Mouse (Mus musculus) heart, embryonic 10.5 days (tissue): Measurements from ENCODE around the gene Shc3. TPM values are rescaled to one million over a fixed set of nuclear protein-coding genes. Genes with fewer than 3 reads are reported as not detected.

Source experiments
- DNase-seq: peaks from one replicate; pipeline ENCODE4 v3.0.0-alpha.2; 2017; ENCODE audit warnings: low spot score
- H3K27ac ChIP-seq: fragments of 300-500 bp; sonication (generic); 2 replicates; pipeline ENCODE4 v1.5.1; 2016; ENCODE audit warnings: mild to moderate bottlenecking
- H3K27me3 ChIP-seq: fragments of 300-500 bp; sonication (generic); 2 replicates; pipeline ENCODE4 v1.6.1; 2016; ENCODE audit warnings: mild to moderate bottlenecking; ENCODE audit not compliant: poor library complexity, insufficient read depth, severe bottlenecking
- H3K36me3 ChIP-seq: fragments of 300-500 bp; sonication (generic); 2 replicates; pipeline ENCODE4 v1.6.1; 2016; ENCODE audit warnings: mild to moderate bottlenecking, moderate library complexity
- H3K4me1 ChIP-seq: fragments of 300-500 bp; sonication (generic); 2 replicates; pipeline ENCODE4 v1.6.1; 2016; ENCODE audit warnings: mild to moderate bottlenecking
- H3K4me3 ChIP-seq: fragments of 300-500 bp; sonication (generic); 2 replicates; pipeline ENCODE4 v1.5.1; 2016; ENCODE audit warnings: mild to moderate bottlenecking, moderate library complexity
- H3K9me3 ChIP-seq: fragments of 300-500 bp; sonication (generic); 2 replicates; pipeline ENCODE4 v1.6.1; 2016; ENCODE audit warnings: mild to moderate bottlenecking, moderate library complexity
- WGBS: fragments of 180-500 bp; shearing (Covaris S2); methylation state at CpG from one replicate; pipeline ENCODE4 v1.1.7; 2016; 5-methylcytosine and 5-hydroxymethylcytosine counted together
- polyA plus RNA-seq: library from polyadenylated mRNA; unstranded; fragments of >200 nt; fragmentation: Nextera tagmentation; extraction: Ambion mirVana; gene quantifications from 2 replicates; pipeline ENCODE4 v1.2.1, GENCODE M21; 2016

The Shc3 gene
- polyA plus RNA-seq, 1 experiment from 2014 or later: 0.30 TPM

DNA sequence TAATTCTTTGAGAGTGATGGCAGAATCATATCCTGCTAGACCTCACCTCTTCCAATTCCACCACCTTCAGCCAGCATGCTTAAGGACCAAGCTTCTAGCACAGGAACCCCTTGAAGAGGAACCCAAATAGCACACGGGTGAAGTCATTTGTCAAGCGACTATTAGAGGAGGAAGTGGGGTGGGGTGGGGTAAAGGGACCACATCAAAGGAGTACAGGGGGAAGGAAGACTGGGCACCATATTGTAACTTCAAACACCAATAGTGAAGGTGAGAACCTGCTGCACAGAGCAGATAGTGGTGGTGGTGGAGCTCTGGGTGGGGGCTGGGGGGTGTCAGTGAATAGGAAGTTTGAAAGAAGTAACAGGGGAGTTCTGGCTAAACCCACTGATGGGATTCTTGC lies 28.8 kb upstream of the Shc3 start:
- Histone ChIP-seq H3K36me3 (no peaks in the 10 kb centered on the region), H3K4me3 (no peak overlapping the region), H3K27me3 (peaks cover 28% of the 10 kb centered on the region), H3K27ac (no peak overlapping the region), H3K4me1 (peaks cover 7% of the 10 kb centered on the region), H3K9me3 (no peaks in the 10 kb centered on the region)
- DNase-seq: no peak
- WGBS: 45% methylated on average over 2 of the region's 2 CpGs

DNA sequence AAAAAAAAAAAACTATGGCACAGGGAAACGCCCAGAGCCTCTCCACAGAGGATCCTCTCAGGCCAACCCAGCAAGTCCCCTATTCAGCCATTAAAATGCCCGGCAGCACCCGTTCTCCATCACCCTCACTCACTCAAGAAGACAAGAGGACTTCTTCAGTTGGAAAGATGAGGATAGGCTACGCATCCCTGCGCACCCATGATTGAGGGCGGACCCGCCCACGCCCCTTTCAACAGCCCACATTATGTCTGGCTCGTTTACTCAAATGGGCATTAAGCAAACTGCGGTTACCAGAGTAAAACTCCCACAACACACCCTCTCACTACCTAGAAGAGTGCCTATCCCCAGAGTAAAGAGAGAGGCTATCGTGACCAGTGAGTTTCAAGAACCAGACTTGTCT lies 26.2 kb upstream of the Shc3 start:
- 49% methylated on average over 11 of the region's 11 CpGs for WGBS
- peak overlapping the region; percentile 70 for H3K4me3 ChIP-seq
- no peak for DNase-seq

DNA sequence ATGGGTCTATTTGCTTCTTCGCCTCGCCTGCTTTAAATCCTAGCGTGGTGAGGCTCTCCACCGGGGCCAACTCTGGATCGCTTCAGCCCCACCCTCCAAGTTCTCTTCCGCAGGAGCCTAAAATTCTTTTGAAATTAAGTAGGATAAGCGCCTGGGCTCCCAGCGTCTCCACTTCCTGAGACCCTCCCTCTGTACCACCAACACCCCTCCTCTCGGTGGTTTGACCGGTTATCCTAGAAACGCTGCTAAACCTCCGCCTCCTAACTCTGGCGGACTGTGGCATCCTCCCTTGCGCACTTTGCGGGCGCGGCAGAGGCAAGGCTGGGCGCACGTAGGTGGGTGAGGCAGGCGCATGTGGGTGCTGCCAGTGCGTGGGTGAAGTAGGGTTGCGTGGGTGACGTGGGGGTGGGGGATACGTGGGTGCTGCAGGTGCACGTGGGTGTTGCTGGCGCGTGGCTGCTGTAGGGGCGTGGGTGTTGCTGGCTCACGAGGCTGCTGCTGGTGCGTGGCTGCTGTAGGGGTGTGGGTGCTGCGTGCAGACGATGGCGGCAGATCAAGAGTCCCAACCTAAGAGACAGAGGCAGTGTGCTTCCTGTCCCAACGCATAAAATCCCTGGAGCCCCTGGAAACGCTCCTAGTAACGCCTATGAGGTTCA lies 25.6 kb upstream of the Shc3 start:
- H3K9me3 ChIP-seq: no peaks in the 10 kb centered on the region
- H3K4me1 ChIP-seq: peaks cover 5% of the 10 kb centered on the region
- peak overlapping the region; percentile 70 for H3K4me3 ChIP-seq
- no peaks in the 10 kb centered on the region for H3K36me3 ChIP-seq
- WGBS: 2% methylated on average over 36 of the region's 36 CpGs
- peak overlapping the region; percentile 75 for H3K27ac ChIP-seq
- no peak for DNase-seq
- peaks cover 23% of the 10 kb centered on the region for H3K27me3 ChIP-seq

More for the DNA sequence above, 26.2 kb upstream of the Shc3 start:
- Histone ChIP-seq H3K9me3 (no peaks in the 10 kb centered on the region), H3K27me3 (peaks cover 27% of the 10 kb centered on the region), H3K36me3 (no peaks in the 10 kb centered on the region), H3K4me1 (peaks cover 5% of the 10 kb centered on the region), H3K27ac (no peak overlapping the region)

DNA sequence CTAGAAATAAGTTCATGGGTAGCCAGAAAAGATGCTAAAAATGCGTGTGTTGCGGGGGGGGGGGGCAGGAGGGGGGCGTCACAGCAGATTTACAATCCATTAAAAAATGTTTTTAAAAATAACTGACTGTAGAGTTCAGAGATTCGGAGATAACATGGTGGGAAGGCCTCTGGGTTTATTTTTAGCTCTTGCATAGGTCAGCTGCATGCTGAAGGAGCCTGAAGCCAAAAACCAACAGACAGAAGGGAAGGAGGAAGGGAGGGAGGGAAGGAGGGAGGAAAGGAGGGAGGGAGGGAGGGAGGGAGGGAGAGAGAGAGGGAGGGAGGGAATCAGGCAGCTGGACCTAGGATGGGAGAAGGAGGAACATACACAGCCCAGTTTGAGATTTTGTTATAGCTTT lies 18.8 kb upstream of the Shc3 start:
- H3K27ac ChIP-seq: no peak overlapping the region
- DNase-seq: no peak
- no peaks in the 10 kb centered on the region for H3K36me3 ChIP-seq
- 0 out of 2 replicates have a peak, but pooled peaks cover 5% of the 10 kb centered on the region for H3K4me1 ChIP-seq
- WGBS: 34% methylated on average over 4 of the region's 4 CpGs
- H3K9me3 ChIP-seq: no peaks in the 10 kb centered on the region
- H3K4me3 ChIP-seq: no peak overlapping the region
- no peaks in the 10 kb centered on the region for H3K27me3 ChIP-seq

DNA sequence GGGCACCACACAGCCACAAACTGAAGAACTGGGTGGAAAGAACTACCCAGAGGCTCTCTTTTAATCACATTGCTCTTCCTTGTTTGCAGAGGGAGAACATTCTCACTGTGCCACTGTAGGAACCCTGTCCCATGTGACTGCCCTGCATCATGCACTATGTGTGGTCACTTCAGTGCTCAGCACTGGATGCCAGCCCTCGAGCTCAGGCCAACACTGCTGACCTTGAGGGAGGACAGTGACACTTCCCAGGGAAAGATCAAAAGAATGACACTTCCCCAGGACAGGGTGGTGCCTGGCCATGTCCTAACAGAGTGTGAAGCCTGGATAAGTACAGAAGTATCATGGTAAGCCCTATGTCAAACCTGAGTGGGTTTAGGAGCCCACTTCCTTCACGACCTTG lies 13.0 kb upstream of the Shc3 start:
- H3K27me3 ChIP-seq: no peaks in the 10 kb centered on the region
- no peaks in the 10 kb centered on the region for H3K9me3 ChIP-seq
- 37% methylated on average over 2 of the region's 2 CpGs for WGBS
- no peak for DNase-seq
- peaks cover 8% of the 10 kb centered on the region; the same call in 1 of the 2 replicates for H3K4me1 ChIP-seq
- no peak overlapping the region for H3K27ac ChIP-seq
- no peaks in the 10 kb centered on the region for H3K36me3 ChIP-seq
- no peak overlapping the region for H3K4me3 ChIP-seq

DNA sequence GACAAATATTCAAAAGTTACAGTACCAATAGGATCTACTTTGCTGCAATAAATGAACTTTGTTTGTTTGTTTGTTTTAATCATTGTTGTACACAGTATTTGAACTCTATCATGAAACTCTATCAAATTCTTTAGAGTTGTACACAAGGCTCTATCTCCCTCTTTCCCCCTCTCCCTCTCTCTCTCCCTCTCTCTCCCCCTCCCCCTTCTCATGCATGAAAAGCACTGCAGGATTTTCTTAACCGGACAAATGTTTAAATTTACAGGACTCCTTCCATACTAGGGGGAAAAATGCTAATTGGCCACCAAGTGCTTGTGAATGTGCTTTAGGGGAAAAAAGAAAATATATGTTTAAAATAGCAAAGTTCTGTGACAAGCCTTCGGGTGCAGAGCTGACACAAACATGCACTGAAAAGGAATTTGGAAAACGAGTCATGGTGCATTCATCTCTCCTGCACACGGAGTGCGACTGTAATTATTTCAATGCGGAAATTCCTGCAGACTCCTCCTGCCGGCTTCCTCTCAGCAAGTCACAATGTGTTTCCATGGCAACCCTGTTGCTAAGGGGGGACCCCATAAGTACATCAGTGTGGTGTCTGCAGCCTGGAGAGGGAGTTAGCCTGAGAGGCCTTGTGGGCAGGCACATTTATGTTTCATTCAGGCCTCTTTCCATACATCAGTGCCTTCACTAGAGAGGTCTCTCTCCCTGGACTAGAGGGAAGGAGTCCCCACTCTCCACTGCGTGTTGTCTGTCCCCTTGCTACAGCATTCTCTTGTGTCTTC lies 11.2 kb upstream of the Shc3 start:
- no peak overlapping the region for H3K4me3 ChIP-seq
- no peak overlapping the region for H3K27ac ChIP-seq
- DNase-seq: no peak
- no peaks in the 10 kb centered on the region for H3K36me3 ChIP-seq
- peaks cover 8% of the 10 kb centered on the region; the same call in 1 of the 2 replicates for H3K4me1 ChIP-seq
- no peaks in the 10 kb centered on the region for H3K9me3 ChIP-seq
- WGBS: 27% methylated on average over 8 of the region's 8 CpGs
- no peaks in the 10 kb centered on the region for H3K27me3 ChIP-seq

DNA sequence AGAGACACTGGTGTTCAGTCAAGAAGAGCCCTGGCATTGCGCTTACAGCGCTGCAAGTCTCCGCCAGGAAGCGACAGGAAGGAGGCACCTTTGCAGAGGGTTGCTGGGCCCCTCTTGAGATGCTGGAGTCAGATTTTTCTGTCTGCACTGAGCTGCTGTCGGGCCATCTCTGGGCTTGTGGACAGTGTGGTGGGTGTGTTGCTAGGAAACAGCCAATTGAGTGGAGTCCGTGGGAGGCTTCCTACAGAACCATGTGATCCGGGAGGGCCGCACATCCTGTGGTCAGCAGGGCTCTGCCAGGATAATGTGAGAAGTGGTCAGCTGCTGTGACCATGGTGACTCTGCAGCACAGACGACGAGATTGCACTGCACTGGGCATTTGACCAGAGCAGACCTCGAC lies 4.6 kb upstream of the Shc3 start:
- DNase-seq: peak; percentile 87
- H3K36me3 ChIP-seq: no peaks in the 10 kb centered on the region
- peak overlapping the region; percentile 52 for H3K27ac ChIP-seq
- H3K9me3 ChIP-seq: no peaks in the 10 kb centered on the region
- peak overlapping the region; percentile 20 for H3K4me3 ChIP-seq
- H3K4me1 ChIP-seq: peaks cover 20% of the 10 kb centered on the region
- H3K27me3 ChIP-seq: peaks cover 24% of the 10 kb centered on the region
- 17% methylated on average over 11 of the region's 11 CpGs for WGBS

DNA sequence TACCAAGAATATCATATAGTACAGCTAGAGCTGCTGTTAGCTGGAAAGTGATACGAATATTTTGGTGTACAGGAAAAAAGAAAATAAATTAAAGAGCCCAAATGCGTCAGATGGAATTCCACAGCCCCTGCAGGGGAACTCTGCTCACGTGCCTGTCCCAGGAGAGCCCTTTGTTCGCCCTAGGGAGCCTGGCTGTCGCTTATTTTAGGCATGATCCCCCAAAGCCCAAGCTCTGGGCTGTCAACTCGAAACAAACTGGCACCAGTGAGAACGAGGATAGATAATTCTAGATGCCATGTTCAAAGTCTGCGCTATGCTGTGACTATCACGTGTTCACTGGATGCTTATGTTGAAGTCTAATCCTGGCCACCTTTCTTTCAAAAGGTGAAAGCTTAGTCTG lies 892 bp upstream of the Shc3 start:
- no peaks in the 10 kb centered on the region for H3K9me3 ChIP-seq
- H3K36me3 ChIP-seq: no peaks in the 10 kb centered on the region
- H3K4me1 ChIP-seq: peaks cover 40% of the 10 kb centered on the region
- H3K4me3 ChIP-seq: peak overlapping the region; percentile 60
- 7% methylated on average over 9 of the region's 9 CpGs for WGBS
- H3K27me3 ChIP-seq: peaks cover 61% of the 10 kb centered on the region
- H3K27ac ChIP-seq: no peak overlapping the region
- no peak for DNase-seq

DNA sequence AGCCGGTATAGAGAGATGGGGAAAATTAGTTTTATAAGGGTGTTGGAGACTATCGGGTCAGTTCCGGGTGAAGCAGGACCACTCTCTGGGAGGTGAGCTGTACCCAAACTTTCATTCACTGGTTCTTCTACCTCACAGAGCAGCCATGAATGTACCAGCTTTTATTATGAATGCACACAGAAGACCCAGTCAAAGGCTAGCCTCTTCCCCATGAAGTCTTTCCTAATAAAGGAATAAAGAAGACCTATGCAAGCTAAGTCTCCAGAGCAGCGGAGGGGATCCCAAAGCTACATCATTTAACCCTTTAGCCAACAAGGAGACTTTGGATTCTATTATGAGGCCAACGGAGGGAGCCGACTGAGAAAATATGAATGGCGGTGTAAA lies 458 bp upstream of the Shc3 start:
- no peaks in the 10 kb centered on the region for H3K36me3 ChIP-seq
- 2% methylated on average over 7 of the region's 7 CpGs for WGBS
- DNase-seq: no peak
- H3K4me3 ChIP-seq: peak overlapping the region; percentile 60
- no peak overlapping the region for H3K27ac ChIP-seq
- peaks cover 66% of the 10 kb centered on the region for H3K27me3 ChIP-seq
- H3K4me1 ChIP-seq: peaks cover 40% of the 10 kb centered on the region
- H3K9me3 ChIP-seq: no peaks in the 10 kb centered on the region

DNA sequence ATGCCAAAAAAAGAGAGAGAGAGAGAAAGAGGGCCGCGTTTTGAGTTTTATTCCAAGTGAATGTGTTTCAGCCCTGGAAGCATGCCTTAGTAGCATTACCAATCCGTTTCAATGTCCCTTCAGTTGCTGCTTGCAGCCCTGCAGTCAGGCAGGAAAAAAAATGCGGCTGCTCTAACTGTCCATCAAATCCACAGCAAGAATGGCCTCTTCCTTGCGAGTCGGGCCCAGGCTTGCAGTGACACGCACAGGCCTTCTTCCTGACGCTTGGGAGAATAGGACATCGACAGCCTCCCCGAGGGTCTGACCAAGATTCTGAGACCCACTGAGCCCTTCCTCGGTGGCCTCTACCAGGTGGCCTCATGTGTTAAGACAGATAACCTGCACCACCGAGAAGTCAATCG lies 718 bp downstream of the Shc3 start:
- no peak overlapping the region for H3K27ac ChIP-seq
- WGBS: under 1% methylated on average over 13 of the region's 13 CpGs
- peaks cover 76% of the 10 kb centered on the region for H3K27me3 ChIP-seq
- H3K9me3 ChIP-seq: no peaks in the 10 kb centered on the region
- no peaks in the 10 kb centered on the region for H3K36me3 ChIP-seq
- DNase-seq: no peak
- H3K4me3 ChIP-seq: peak overlapping the region; percentile 60
- peaks cover 32% of the 10 kb centered on the region for H3K4me1 ChIP-seq

DNA sequence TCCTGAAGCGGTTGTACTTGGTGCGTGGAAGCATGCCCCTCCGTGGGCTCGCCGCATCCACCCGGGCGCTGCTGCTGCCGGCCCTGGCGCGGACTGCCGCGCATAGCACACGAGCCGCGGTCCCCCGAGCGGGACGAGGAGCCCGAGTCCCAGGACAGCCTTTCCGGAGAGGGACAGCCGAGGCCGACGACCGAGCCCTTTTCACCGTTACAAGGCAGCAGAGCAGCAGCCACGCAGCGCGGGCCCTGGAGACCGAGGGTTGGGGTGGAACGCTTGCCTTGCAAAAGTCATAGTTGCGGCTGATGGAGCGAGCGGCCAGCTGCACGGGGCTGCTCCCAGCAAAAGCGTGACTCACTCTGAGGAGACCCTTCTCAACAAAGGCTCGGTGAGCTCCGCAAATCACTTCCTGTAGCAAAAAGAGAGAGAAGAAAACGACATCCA lies 1.8 kb downstream of the Shc3 start:
- peaks cover 80% of the 10 kb centered on the region for H3K27me3 ChIP-seq
- H3K4me1 ChIP-seq: peaks cover 31% of the 10 kb centered on the region
- DNase-seq: no peak
- H3K4me3 ChIP-seq: peak overlapping the region; percentile 65
- WGBS: under 1% methylated on average over 38 of the region's 38 CpGs
- peak overlapping the region; percentile 59; the same call in 1 of the 2 replicates for H3K27ac ChIP-seq
- H3K9me3 ChIP-seq: no peaks in the 10 kb centered on the region
- H3K36me3 ChIP-seq: no peaks in the 10 kb centered on the region

DNA sequence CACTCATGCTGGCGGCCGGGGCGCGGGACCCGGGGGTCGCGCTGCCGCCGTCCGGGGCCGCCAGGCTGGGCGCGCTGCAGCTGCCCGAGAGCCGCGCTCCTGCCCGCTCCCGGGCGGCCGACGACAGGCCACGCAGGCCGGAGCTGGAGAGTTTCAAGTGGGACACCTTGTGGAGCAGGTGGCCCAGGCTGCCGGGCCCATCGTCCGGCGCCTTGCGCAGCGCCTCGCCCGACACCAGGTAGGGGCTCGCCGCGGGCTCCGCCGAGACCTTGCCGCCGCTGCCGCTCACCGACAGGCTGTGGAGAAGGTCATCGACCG lies 2.2 kb downstream of the Shc3 start:
- DNase-seq: no peak
- WGBS: under 1% methylated on average over 42 of the region's 42 CpGs
- peak overlapping the region; percentile 59; the same call in 1 of the 2 replicates for H3K27ac ChIP-seq

DNA sequence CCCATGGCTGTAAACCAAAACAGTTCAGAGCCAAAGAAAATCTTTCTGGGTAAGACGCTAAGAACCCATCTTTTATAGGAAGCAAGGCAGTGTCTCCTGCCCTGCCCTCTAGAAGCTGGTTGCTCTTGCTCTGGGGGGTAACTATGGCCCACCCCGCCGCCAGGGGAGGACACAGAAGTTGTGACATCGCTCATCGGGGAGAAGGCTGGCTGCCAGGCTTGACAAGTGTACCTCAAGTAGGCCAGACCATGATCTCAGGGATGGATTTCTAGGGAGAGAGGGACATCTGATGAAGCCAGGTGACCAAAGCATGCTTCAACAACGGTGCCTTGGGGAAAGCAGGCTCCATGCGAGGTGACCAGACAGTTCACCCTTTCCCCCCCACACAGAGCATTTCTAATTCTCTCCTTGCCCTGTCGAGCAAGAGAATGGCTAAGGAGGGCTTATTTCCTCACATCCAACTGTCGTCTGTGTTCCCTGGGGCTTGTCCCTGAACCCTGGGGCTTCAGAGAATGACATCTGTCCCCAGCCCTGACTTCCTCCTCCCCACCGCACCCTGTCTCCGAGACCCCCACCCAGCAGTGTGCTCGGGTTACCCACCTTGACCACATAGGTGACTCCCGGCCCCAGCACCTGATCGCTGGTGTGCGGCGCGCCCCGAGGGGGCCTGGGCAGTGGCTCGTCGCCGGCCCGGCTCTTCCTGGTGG lies 2.7 kb downstream of the Shc3 start:
- H3K4me1 ChIP-seq: peaks cover 31% of the 10 kb centered on the region
- no peaks in the 10 kb centered on the region for H3K9me3 ChIP-seq
- H3K36me3 ChIP-seq: no peaks in the 10 kb centered on the region
- peaks cover 72% of the 10 kb centered on the region for H3K27me3 ChIP-seq
- H3K4me3 ChIP-seq: peak overlapping the region; percentile 65
- H3K27ac ChIP-seq: peak overlapping the region; percentile 59; the same call in 1 of the 2 replicates
- 8% methylated on average over 22 of the region's 22 CpGs for WGBS
- no peak for DNase-seq

More for the DNA sequence above, 2.2 kb downstream of the Shc3 start:
- H3K4me3 ChIP-seq: peak overlapping the region; percentile 65
- H3K4me1 ChIP-seq: peaks cover 31% of the 10 kb centered on the region
- H3K27me3 ChIP-seq: peaks cover 76% of the 10 kb centered on the region
- H3K9me3 ChIP-seq: no peaks in the 10 kb centered on the region
- H3K36me3 ChIP-seq: no peaks in the 10 kb centered on the region
